Mouse (Mus musculus): ENCODE data around the gene Cbln4.

- TF ChIP-seq POLR2A (IDR thresholded peaks at IDR 0.05; ENCODE audit: insufficient read length, low read depth) (no peak), POLR2AphosphoS2 (IDR thresholded peaks at IDR 0.05; ENCODE audit: insufficient read length, low read depth) (no peak), MYOD1 (IDR thresholded peaks at IDR 0.05; ENCODE audit: control insufficient read depth in 1 of 3, insufficient read length in 2 of 3, low read depth in 2 of 3) (no peak), E2F4 (IDR thresholded peaks at IDR 0.05; ENCODE audit: insufficient read depth) (no peak), REST (IDR thresholded peaks at IDR 0.05; ENCODE audit: insufficient read depth, insufficient read length) (peak; percentile 20)
Measured at GRCm38 (mm10) chr2:172034281-172034680, 9.0 kb downstream of the Cbln4 start.

All from myocyte (in vitro differentiated cells).